Mouse (Mus musculus): ENCODE data around the gene Efnb3.

Gene Efnb3

GRCm38 (mm10) chr11:69584008-69584407, 24.0 kb upstream of the Efnb3 start:
- no peak for DNase-seq (ENCODE audit: low read depth, low spot score)

- DNase-seq (ENCODE audit: low read depth, low spot score) = no peak
Observed at GRCm38 (mm10) chr11:69582230-69582805, 22.3 kb upstream of the Efnb3 start.

DNA sequence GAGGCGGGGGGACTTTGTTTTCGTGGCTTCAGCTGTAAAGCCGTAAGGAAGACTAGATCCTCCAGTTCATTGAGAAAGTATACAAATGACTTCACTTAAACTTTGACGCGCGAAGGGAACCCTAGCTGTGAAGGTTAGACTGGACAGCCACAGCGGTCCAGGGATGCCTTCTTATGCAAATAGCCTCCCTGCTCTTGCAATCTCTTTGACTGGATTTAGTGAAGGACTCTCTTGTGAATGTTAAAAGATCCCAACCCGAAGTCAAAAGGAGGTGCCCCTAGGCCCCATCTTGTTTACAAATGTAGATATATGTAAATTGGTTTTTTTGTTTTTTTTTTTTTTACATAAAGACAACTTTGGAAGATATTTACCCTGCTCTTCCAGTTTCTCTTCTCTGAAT, 21.8 kb upstream of the Efnb3 start:
- no peak for DNase-seq (ENCODE audit: low read depth, low spot score)

DNA sequence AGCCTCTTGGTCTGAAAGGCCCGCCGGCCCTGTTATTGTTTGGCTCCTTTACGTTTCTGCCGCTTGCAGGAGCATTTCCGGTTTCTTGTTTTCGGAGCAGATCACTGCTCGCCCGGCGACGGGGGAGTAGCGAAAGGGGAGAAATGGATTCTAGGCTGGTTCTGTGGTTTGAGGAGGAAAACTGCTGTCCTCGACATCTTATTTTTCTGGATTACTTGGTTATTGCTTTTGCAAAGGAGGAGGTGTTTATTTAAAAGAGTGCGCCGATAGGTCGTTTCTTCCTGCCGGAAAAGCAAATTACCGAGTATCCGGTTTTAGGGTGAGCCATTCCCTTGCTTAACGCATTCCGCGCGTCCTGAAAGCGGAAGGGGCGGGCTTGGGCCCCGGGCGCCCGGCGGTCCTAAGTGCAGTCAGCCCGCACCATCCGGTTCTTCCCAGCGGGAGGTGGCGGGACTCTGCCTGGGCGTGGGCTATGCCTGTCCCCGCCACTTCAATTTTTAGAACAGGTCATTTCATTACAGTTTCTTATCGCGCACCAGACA, 21.2 kb upstream of the Efnb3 start:
- DNase-seq (ENCODE audit: low read depth, low spot score) = peak; percentile 90

- no peak for DNase-seq (ENCODE audit: low read depth, low spot score)
Observed at GRCm38 (mm10) chr11:69580572-69581146, 20.7 kb upstream of the Efnb3 start.

DNA sequence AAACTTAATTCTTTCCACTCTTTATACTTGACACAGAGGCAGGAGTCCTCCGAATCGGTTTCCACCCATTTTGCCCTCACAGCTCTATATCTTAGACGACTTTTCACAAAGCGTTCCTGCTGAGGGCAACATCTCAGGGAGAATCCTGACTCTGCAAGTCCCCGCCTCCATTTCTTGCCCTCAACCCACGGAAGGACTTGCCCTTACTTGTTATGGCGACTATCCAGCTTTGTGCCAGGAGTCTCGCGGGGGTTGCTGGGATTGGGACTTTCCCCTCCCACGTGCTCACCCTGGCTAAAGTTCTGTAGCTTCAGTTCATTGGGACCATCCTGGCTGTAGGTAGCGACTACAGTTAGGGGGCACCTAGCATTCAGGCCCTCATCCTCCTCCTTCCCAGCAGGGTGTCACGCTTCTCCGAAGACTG, 20.1 kb upstream of the Efnb3 start, which contains the start of the genes Wrap53 and Trp53:
Gene Wrap53, minus strand, starts transcription at position 165 of the 424 bp plus-strand sequence.
Gene Trp53, plus strand, starts transcription at position 269 of the 424 bp plus-strand sequence.
- DNase-seq (ENCODE audit: low read depth, low spot score) = peak; percentile 82

DNA sequence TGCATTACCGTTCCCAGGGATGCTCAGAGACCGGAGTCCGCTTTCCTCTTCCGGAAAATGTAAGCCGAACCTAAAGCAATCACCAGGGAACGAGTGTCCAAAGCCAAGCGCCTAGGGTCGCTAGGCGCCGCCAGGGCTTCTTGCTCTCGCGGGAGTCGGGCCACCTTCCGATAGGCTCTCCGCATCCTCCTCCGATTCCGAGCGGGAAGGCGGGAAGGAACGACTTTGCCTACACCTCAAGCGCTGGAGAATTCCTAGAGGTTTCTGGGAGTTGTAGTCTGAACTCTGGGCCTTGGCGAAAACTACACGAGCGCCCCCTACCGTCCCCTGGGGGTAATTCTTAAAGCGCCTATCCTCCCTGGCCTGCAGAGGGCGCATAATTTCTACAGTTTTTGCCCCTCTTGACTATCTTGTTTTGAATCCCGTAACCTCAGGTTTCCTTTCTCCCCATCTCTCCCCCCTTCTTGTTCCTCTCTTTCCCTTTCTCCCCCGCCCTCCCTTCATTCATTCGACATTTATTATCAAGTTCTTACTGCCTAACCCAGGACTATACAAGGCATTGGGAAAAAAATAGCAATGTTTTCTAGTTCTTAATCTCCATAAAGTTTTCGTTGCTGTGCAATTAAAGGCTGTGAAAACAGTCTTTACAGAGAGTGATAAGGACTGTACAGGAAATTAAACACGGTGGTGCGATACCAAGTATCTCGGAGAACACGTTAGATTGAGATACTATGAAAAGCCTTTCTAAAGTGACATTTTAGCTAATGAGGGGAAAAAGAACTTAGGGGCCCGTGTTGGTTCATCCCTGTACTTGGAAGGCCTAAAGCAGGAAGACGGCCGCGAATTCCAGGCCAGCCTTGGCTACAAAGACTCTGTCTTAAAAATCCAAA, 19.4 kb upstream of the Efnb3 start:
- peak; percentile 99 for DNase-seq (ENCODE audit: low read depth, low spot score)

DNA sequence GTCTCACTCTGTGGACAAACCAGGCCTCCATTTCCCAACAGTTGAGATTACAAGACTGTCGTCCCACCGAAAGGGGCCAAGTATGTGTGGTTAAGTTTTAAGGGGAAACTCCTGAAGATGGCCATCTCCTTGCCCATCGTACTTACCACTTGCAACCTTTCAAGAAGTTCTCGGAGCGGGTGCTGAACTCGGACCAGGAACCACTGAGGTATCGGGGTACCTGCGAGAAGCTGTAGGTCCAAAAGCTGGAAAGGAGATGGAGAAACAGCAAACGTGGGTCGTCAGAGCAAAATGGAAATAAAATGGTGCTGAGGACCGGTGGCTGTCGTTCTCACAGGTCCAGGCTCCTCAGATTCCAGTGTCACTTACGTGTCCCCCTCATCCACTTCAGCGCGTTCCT, 18.3 kb upstream of the Efnb3 start:
- DNase-seq (ENCODE audit: low read depth, low spot score) = no peak

DNA sequence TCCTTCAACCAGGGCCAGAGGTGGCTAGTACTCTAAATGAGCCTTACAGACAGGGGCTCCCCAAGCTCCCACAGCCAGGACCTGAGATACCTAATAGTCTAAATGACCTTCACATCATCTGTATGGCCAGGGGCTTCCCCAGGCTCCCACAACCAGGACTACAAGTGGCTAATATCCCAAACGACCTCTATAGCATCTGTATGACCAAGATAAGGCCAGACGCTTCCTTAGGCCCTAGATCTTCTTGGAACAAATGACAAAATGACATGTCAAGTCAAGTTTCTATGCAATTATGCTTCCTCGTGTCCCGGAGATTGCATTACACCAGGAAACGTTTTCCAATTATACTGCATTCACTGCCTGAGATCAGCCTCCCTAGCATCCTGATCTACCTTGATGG, 16.3 kb upstream of the Efnb3 start:
- no peak for DNase-seq (ENCODE audit: low read depth, low spot score)

GRCm38 (mm10) chr11:69575220-69575619, 15.2 kb upstream of the Efnb3 start:
- DNase-seq (ENCODE audit: low read depth, low spot score) = no peak

GRCm38 (mm10) chr11:69565131-69565530, 5.1 kb upstream of the Efnb3 start:
- no peak for DNase-seq (ENCODE audit: low read depth, low spot score)

GRCm38 (mm10) chr11:69564391-69564790, 4.4 kb upstream of the Efnb3 start:
- DNase-seq (ENCODE audit: low read depth, low spot score) = no peak

DNA sequence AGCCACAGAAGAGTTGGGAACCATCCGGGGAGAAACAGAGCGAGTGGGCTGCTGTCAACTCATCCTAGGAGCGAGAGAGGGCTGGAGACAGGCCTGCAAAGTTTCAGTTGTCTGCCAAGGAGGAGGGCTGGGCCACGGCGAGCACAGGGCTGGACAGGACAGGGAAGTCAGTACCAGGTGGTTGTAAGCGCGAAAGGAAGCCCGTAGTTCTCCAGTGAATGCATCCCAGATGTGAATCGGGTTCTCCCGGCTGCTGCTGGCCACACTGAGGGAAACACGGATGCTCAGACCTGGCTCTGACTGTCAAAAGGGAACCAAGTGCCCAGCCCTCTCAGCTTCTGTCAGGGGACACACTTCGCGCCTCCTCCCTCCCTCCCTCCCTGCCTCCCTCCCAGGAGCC, 3.4 kb upstream of the Efnb3 start:
- DNase-seq (ENCODE audit: low read depth, low spot score) = no peak

DNA sequence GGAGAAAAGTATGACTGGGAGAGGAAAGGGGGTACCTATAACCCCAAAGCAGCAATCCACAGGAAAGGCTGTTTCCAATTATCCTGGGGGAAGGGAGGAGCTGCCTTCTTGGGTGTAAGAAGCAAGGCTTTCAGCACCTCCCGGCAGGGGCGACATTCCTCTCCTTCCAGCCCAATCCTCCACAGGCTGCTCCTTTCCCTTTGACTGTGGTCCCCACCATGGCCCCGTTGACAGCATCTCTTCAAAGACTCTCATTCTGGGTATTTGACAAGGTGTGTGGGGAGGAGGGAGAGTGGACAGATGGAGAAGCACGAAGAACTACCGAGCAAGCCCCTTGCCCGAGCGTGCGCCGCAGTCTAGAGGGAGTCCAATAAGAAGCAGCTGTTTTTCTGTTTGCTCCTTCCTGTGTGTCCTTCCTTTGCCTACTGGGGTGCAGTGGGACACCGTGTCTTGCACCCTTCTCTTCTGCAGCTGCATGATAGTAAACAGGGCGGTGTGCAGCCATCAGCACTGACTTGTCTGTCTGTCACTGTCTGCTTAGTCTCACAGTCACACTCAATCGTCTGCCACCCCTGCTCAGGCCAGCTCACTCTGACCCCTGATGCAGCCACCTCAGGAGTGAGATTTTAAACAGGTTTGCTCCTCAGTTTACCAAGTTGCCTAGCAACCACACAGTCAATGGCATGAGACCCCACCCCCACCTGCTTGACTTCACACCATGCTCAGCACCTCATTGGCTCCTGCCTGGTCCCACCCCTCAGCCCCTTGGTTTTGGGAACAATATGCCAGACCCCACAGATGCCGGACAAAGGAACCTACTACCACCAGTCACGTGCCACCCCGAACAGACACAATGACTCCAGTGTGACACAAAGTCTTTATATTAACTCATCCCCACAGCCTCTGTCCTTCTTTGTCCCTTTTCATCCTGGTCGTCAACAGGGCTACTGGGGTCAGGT, 1.2 kb upstream of the Efnb3 start:
- DNase-seq (ENCODE audit: low read depth, low spot score) = no peak

- DNase-seq (ENCODE audit: low read depth, low spot score) = no peak
Observed at GRCm38 (mm10) chr11:69559183-69559582, 822 bp downstream of the Efnb3 start.

- DNase-seq (ENCODE audit: low read depth, low spot score) = no peak
Observed at GRCm38 (mm10) chr11:69558756-69559155, 1.2 kb downstream of the Efnb3 start.

DNA sequence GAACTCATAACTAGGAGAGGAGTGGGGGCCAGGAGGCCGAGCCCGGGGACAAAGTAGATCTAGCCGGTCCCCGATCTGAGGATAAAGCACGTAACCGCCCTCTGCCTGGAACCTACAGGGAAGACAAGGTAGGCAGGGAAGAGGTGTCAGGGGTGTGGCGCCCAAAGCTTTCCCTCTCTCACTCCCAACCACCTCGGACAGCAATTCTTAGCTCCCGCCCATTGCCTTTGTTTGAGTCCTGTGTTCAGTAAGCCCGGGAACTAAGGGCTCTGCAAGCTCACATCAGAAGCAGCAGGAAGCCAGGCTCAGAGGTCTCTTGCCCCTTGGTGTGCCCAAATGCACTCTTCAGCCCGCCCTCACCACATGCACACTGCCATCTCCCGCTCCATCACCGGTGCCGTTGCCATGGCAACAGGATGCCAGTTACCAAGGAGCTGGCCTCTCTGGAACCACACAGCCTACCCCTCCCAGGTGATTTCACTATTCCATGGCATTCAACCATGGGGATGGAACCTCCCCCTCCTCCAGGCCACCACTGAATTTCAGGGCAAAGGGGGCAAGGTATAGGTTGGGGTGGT, 2.5 kb downstream of the Efnb3 start:
- DNase-seq (ENCODE audit: low read depth, low spot score) = no peak

DNA sequence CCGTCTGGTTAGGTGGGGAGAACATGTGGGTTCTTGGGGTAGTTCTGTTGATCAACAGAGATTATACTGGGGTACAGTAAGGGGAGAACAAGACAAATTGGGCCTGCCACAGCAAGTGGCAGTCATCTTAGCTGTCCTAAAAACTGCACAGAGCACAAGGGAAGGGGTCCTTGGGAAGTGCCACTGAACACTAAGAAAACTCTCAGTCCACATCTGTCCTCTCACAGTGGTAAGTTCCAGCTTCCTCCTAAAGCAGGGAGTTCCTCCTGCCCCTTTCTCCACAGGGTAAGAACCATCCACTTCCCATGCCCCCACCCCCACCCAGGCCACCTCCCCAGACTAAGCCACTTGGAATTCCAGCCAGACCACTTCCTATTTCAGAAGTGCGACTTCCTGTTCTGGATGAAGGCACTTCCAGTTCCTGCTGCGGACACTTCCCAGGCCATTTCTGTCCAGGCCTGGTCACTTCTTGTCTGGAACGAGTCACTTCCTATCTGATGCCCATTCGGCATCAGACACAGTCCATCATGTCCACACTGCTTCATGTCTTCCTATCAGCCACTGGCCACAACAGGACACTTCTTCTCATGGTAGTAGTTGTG, 5.4 kb downstream of the Efnb3 start:
- no peak for DNase-seq (ENCODE audit: low read depth, low spot score)

GRCm38 (mm10) chr11:69553341-69553721, 6.7 kb downstream of the Efnb3 start:
- no peak for DNase-seq (ENCODE audit: low read depth, low spot score)

- no peak for DNase-seq (ENCODE audit: low read depth, low spot score)
Observed at GRCm38 (mm10) chr11:69552622-69553340, 7.2 kb downstream of the Efnb3 start.
